ENCODE assay signal across 15 mouse cellular contexts in genomic region chr13:53193713-53194112, GRCm38 (mm10).
DNase-seq lines count a peak whose midpoint lies in the region; ATAC-seq lines count a peak whose summit lies in the region.
"Had no signal": no experiment of that assay in that cellular context is flagged by ENCODE, and none has a peak within 500 bp of the region (broad histone marks: within the 10 kb centered on the region; RNA-seq: fewer than 3 reads in every experiment).

No protein-coding gene starts in this region.

- peak overlapping the region; percentile 15 to 25; a peak in 3 of 4 replicates for H3K27ac ChIP-seq in heart, embryonic 14.5 days (replicated peaks in 1 of 2; ENCODE audit: control insufficient read depth in 1 of 2, insufficient read depth in 1 of 2, low read depth in 2 of 2, low read length in 2 of 2)
- H3K27ac ChIP-seq in embryonic facial prominence, embryonic 14.5 days (replicated peaks; ENCODE audit: low read depth, low read length) = peak overlapping the region; percentile 7; the same call in 1 of the 2 replicates
- H3K27ac ChIP-seq in limb, embryonic 13.5 days = peak overlapping the region; percentile 89
- H3K27ac ChIP-seq in midbrain, embryonic 15.5 days = no peak overlapping the region
- H3K27ac ChIP-seq: forebrain, embryonic 13.5 days; layer of hippocampus, adult 2 months had no signal

- H3K4me3 ChIP-seq in heart, embryonic 14.5 days (ENCODE audit: control insufficient read depth in 1 of 2, insufficient read depth in 1 of 2, low read depth in 1 of 2, low read length in 2 of 2) = no peak overlapping the region
- no peak overlapping the region for H3K4me3 ChIP-seq in embryonic facial prominence, embryonic 14.5 days (ENCODE audit: low read depth, low read length)
- H3K4me3 ChIP-seq in limb, embryonic 13.5 days = no peak overlapping the region
- H3K4me3 ChIP-seq in midbrain, embryonic 15.5 days = no peak overlapping the region
- H3K4me3 ChIP-seq: forebrain, embryonic 13.5 days; layer of hippocampus, adult 2 months had no signal

- H3K36me3 ChIP-seq in heart, embryonic 14.5 days (ENCODE audit: control insufficient read depth, insufficient read depth, low read length) = no peaks in the 10 kb centered on the region
- no peaks in the 10 kb centered on the region for H3K36me3 ChIP-seq in embryonic facial prominence, embryonic 14.5 days (ENCODE audit: control insufficient read depth, insufficient read depth, low read length)
- H3K36me3 ChIP-seq in limb, embryonic 13.5 days = no peaks in the 10 kb centered on the region
- no peaks in the 10 kb centered on the region for H3K36me3 ChIP-seq in midbrain, embryonic 15.5 days (replicated peaks)

- H3K27me3 ChIP-seq in heart, embryonic 14.5 days (ENCODE audit: control insufficient read depth, insufficient read depth, low read length) = no peaks in the 10 kb centered on the region
- H3K27me3 ChIP-seq in embryonic facial prominence, embryonic 14.5 days (replicated peaks; ENCODE audit: control insufficient read depth, insufficient read depth, low read length) = no peaks in the 10 kb centered on the region
- no peaks in the 10 kb centered on the region for H3K27me3 ChIP-seq in limb, embryonic 13.5 days
- no peaks in the 10 kb centered on the region for H3K27me3 ChIP-seq in midbrain, embryonic 15.5 days (replicated peaks)
- H3K27me3 ChIP-seq: forebrain, embryonic 13.5 days had no signal

- WGBS in heart, embryonic 14.5 days = 32% methylated on average over 6 of the region's 6 CpGs
- 21% methylated on average over 6 of the region's 6 CpGs for WGBS in embryonic facial prominence, embryonic 14.5 days
- 13% methylated on average over 6 of the region's 6 CpGs for WGBS in limb, embryonic 13.5 days
- 73% methylated on average over 6 of the region's 6 CpGs for WGBS in midbrain, embryonic 15.5 days

- H3K9me3 ChIP-seq in heart, embryonic 14.5 days (ENCODE audit: control insufficient read depth, low read length) = no peaks in the 10 kb centered on the region
- H3K9me3 ChIP-seq in embryonic facial prominence, embryonic 14.5 days (ENCODE audit: control insufficient read depth, low read length) = no peaks in the 10 kb centered on the region
- no peaks in the 10 kb centered on the region for H3K9me3 ChIP-seq in limb, embryonic 13.5 days
- no peaks in the 10 kb centered on the region for H3K9me3 ChIP-seq in midbrain, embryonic 15.5 days
- H3K9me3 ChIP-seq: forebrain, embryonic 13.5 days had no signal

- H3K4me2 ChIP-seq in heart, embryonic 14.5 days (ENCODE audit: low read length) = peak overlapping the region; percentile 35; the same call in 1 of the 2 replicates
- H3K4me2 ChIP-seq in embryonic facial prominence, embryonic 14.5 days (ENCODE audit: low read depth, low read length) = 0 out of 2 replicates have a peak overlapping the region, but pooled peaks have one; percentile 1
- peak overlapping the region; percentile 41 for H3K4me2 ChIP-seq in limb, embryonic 13.5 days (replicated peaks)
- H3K4me2 ChIP-seq in midbrain, embryonic 15.5 days = no peak overlapping the region
- H3K4me2 ChIP-seq: forebrain, embryonic 13.5 days had no signal

- H3K9ac ChIP-seq in heart, embryonic 14.5 days (ENCODE audit: low read length) = no peak overlapping the region
- H3K9ac ChIP-seq in embryonic facial prominence, embryonic 14.5 days (ENCODE audit: low read depth, low read length) = no peak overlapping the region
- H3K9ac ChIP-seq in limb, embryonic 13.5 days = no peak overlapping the region
- H3K9ac ChIP-seq in midbrain, embryonic 15.5 days = no peak overlapping the region
- H3K9ac ChIP-seq: forebrain, embryonic 13.5 days had no signal

- ATAC-seq in heart, embryonic 14.5 days (ENCODE audit: insufficient number of reproducible peaks, insufficient read depth, low FRiP score, low read depth) = peak; percentile 54
- ATAC-seq in embryonic facial prominence, embryonic 14.5 days (ENCODE audit: low read depth) = no peak; the same call in 1 of the 2 replicates
- peak; percentile 70 for ATAC-seq in limb, embryonic 13.5 days (ENCODE audit: low FRiP score, low read depth)
- ATAC-seq in midbrain, embryonic 15.5 days (replicated peaks) = no peak
- ATAC-seq: forebrain, embryonic 13.5 days; hindbrain, embryonic 16.5 days had no signal

- H3K4me1 ChIP-seq in heart, embryonic 14.5 days (ENCODE audit: control insufficient read depth in 2 of 2, insufficient read depth in 2 of 2, low read length in 2 of 2) = peaks cover 31 to 56% of the 10 kb centered on the region in 2 experiments
- peaks cover 56% of the 10 kb centered on the region for H3K4me1 ChIP-seq in embryonic facial prominence, embryonic 14.5 days (ENCODE audit: control insufficient read depth, insufficient read depth, low read length)
- H3K4me1 ChIP-seq in limb, embryonic 13.5 days = peaks cover 92% of the 10 kb centered on the region
- no peaks in the 10 kb centered on the region; the same call in 1 of the 2 replicates for H3K4me1 ChIP-seq in midbrain, embryonic 15.5 days

- DNase-seq in heart, postnatal 36 days = no peak
- peak; percentile 79 for DNase-seq in ES-CJ7 (ENCODE audit: low read depth, low spot score)
- no peak for DNase-seq in embryonic facial prominence, embryonic 14.5 days (ENCODE audit: low spot score)
- DNase-seq in right cerebral cortex, postnatal 10 days (ENCODE audit: low spot score in 2 of 2) = no peak
- DNase-seq in left cerebral cortex, adult 11 months (ENCODE audit: low spot score) = no peak
- DNase-seq: adrenal gland, postnatal 25 days; left cerebral cortex, postnatal 4 days; midbrain, embryonic 14.5 days; right cerebral cortex, postnatal 14 days had no signal

- intact Hi-C loops in heart, postnatal 36 days (cut with DNase I) = no loop called here

Comparison
In these comparisons a context has a peak if more than half of its experiments do, and no peak if none do; other contexts are left out.
1. ATAC-seq: peak in heart, embryonic 14.5 days (single experiment) and limb, embryonic 13.5 days (single experiment); none in embryonic facial prominence, embryonic 14.5 days (single experiment) and midbrain, embryonic 15.5 days (single experiment).